Mouse (Mus musculus) adrenal gland, adult 2 months (tissue): ENCODE measurements at regions not wholly inside any gene's neighbourhood (a gene's known extent, or its start where the extent isn't known, plus 50 kb on each side); places are given as distances from the start of the nearest gene placed in this dataset.

ENCODE experiments used
- DNase-seq: peaks from one replicate; pipeline ENCODE4 v3.0.0; 2021
- microRNA-seq, 2 experiments: library from miRNA; unstranded; fragments of <30 nt; microRNA quantifications; one replicate each; pipeline ENCODE4 v1.2.0; 2021

GRCm38 (mm10) chr9:8273253-8273652 is 139.2 kb upstream of the Cep126 start:
- no peak for DNase-seq

- DNase-seq = no peak
Observed at GRCm38 (mm10) chr9:8249542-8249941, 115.4 kb upstream of the Cep126 start.

GRCm38 (mm10) chr9:8228078-8228477 is 94.0 kb upstream of the Cep126 start:
- no peak for DNase-seq

GRCm38 (mm10) chr9:8226415-8226814 is 92.3 kb upstream of the Cep126 start:
- no peak for DNase-seq

- peak; percentile 74 for DNase-seq
Observed at GRCm38 (mm10) chr9:8208855-8209254, 74.8 kb upstream of the Cep126 start.

GRCm38 (mm10) chr9:8185433-8185832 is 51.3 kb upstream of the Cep126 start:
- no peak for DNase-seq

Small RNA genes lying in the stretch of these regions (microRNA-seq; reads per million reads assigned to microRNA genes)
- 0 reads per million in 2 experiments for gene Mir1899
